Mouse (Mus musculus): ENCODE results near the gene Ascc1. TPM values are rescaled to one million over a fixed set of nuclear protein-coding genes. Genes with fewer than 3 reads are reported as not detected.
"Not testable (repeated sequence)": the region's sequence is repeated elsewhere in the genome, so short reads cannot be mapped to it uniquely, and the experiment has no call there.

Ascc1 gene
- total and polyA plus RNA-seq, 2 experiments from 2014 or later = 20.0 to 50.5 TPM

DNA sequence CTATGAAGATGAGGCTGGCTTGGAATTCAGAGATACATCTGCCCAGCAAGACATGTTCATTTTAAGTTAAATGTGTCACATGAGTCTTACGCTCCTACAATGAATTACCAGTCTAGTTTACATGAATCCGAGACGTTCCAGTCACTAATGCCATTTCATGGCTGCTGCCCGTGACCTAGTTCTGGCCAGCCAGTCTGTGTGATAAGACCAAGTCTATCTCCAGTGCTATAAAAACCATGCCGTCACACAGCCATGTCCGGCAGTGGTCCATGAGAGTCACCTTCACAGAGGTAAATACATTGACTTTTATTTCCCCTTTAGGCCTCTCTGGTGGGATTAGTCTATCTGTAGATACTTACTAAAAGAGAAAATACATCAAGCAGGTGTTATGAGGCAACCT is 6.7 kb upstream of the Ascc1 start:
- Histone ChIP-seq H3K4me2 (ENCODE audit: low read depth) (no peak overlapping the region), H3K36me3 (ENCODE audit: insufficient read depth) (peaks cover 18% of the 10 kb centered on the region), H3K4me1 (ENCODE audit: insufficient read depth) (no peaks in the 10 kb centered on the region), H3K9ac (no peak overlapping the region), H3K9me3 (ENCODE audit: low read length) (no peaks in the 10 kb centered on the region), H3K4me3 (ENCODE audit: low read depth, low read length) (no peak overlapping the region), H3K27ac (ENCODE audit: low read depth, low read length) (no peak overlapping the region), H3K27me3 (ENCODE audit: insufficient read depth, low read length) (no peaks in the 10 kb centered on the region)
- TF ChIP-seq CTCF (IDR thresholded peaks at IDR 0.05; ENCODE audit: low read depth) = no peak
- DNase-seq = no peak
- WGBS = 95% methylated on average over 6 of the region's 6 CpGs
- no peak for ATAC-seq

DNA sequence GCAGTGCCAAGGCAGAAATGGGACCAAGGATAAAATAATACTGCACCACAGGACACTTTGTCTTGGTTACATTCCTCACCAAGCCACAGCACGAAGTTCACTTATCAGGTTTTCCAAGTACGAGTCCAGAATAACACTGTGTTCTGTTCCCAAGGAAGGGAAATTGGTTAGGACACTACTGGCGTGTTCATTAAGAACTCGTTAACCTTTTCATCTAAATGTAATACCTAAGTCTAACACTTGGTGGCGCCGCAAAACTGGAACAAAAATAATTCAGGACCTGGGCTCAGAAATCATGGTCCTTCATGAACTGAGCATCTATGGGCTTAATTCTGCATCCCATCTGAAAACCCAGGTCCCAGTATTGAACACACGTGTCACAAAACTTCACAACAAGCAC is 5.0 kb upstream of the Ascc1 start:
- 13% methylated on average over 7 of the region's 7 CpGs for WGBS
- Histone ChIP-seq H3K27ac (ENCODE audit: low read depth, low read length) (no peak overlapping the region), H3K4me1 (ENCODE audit: insufficient read depth) (peaks cover 4% of the 10 kb centered on the region; the same call in 1 of the 2 replicates), H3K4me2 (ENCODE audit: low read depth) (no peak overlapping the region), H3K4me3 (ENCODE audit: low read depth, low read length) (no peak overlapping the region), H3K9ac (no peak overlapping the region), H3K9me3 (ENCODE audit: low read length) (no peaks in the 10 kb centered on the region), H3K36me3 (ENCODE audit: insufficient read depth) (peaks cover 11% of the 10 kb centered on the region), H3K27me3 (ENCODE audit: insufficient read depth, low read length) (no peaks in the 10 kb centered on the region)
- TF ChIP-seq CTCF (IDR thresholded peaks at IDR 0.05; ENCODE audit: low read depth) = peak; percentile 76
- DNase-seq = peak; percentile 86
- ATAC-seq = no peak

DNA sequence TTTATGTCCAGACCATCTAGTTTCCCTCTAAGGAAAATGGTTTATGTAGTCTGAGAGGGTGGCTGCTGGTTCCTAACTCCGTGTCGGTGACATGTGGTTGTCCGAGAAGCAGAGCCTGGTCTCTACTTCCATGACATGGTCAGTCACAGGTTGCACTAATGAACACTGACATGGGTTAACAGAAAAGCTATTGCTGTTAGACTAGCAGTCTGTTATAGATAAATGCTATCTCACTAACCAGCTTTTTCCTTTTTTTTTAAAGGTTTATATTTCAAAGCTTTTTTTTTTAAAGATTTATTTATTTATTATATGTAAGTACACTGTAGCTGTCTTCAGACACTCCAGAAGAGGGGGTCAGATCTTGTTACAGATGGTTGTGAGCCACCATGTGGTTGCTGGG is 3.5 kb upstream of the Ascc1 start:
- H3K9ac ChIP-seq = no peak overlapping the region

GRCm38 (mm10) chr10:60001663-60002062 is 942 bp upstream of the Ascc1 start:
- H3K4me1 ChIP-seq (ENCODE audit: insufficient read depth); H3K9me3 ChIP-seq (ENCODE audit: low read length); ATAC-seq; DNase-seq; H3K27ac ChIP-seq (ENCODE audit: low read depth, low read length); H3K27me3 ChIP-seq (ENCODE audit: insufficient read depth, low read length); H3K9ac ChIP-seq; H3K36me3 ChIP-seq (ENCODE audit: insufficient read depth): not testable (repeated sequence)
- WGBS = 85% methylated on average over 8 of the region's 8 CpGs
- H3K4me3 ChIP-seq (ENCODE audit: low read depth, low read length) = peak overlapping the region; percentile 88; the same call in 1 of the 2 replicates
- H3K4me2 ChIP-seq (ENCODE audit: low read depth) = peak overlapping the region; percentile 59

More for the DNA sequence above, 3.5 kb upstream of the Ascc1 start:
- DNase-seq = no peak
- ATAC-seq = no peak
- no peak overlapping the region for H3K4me3 ChIP-seq (ENCODE audit: low read depth, low read length)
- no peak overlapping the region for H3K27ac ChIP-seq (ENCODE audit: low read depth, low read length)
- H3K9me3 ChIP-seq (ENCODE audit: low read length) = no peaks in the 10 kb centered on the region
- H3K27me3 ChIP-seq (ENCODE audit: insufficient read depth, low read length) = no peaks in the 10 kb centered on the region
- no peak for TF ChIP-seq CTCF (IDR thresholded peaks at IDR 0.05; ENCODE audit: low read depth)
- peaks cover 9% of the 10 kb centered on the region; the same call in 1 of the 2 replicates for H3K4me1 ChIP-seq (ENCODE audit: insufficient read depth)
- peaks cover 6% of the 10 kb centered on the region for H3K36me3 ChIP-seq (ENCODE audit: insufficient read depth)
- WGBS = 91% methylated on average over 3 of the region's 3 CpGs
- H3K4me2 ChIP-seq (ENCODE audit: low read depth) = no peak overlapping the region

GRCm38 (mm10) chr10:60002203-60002602 is 402 bp upstream of the Ascc1 start:
- peak overlapping the region; percentile 88 for H3K4me3 ChIP-seq (ENCODE audit: low read depth, low read length)
- H3K4me1 ChIP-seq (ENCODE audit: insufficient read depth) = peaks cover 10% of the 10 kb centered on the region; the same call in 1 of the 2 replicates
- peak overlapping the region; percentile 59 for H3K4me2 ChIP-seq (ENCODE audit: low read depth)
- WGBS = 2% methylated on average over 12 of the region's 12 CpGs
- no peak for DNase-seq
- no peaks in the 10 kb centered on the region for H3K36me3 ChIP-seq (ENCODE audit: insufficient read depth)
- no peaks in the 10 kb centered on the region for H3K27me3 ChIP-seq (ENCODE audit: insufficient read depth, low read length)
- no peaks in the 10 kb centered on the region for H3K9me3 ChIP-seq (ENCODE audit: low read length)
- peak overlapping the region; percentile 99 for H3K27ac ChIP-seq (ENCODE audit: low read depth, low read length)
- H3K9ac ChIP-seq = peak overlapping the region; percentile 77
- TF ChIP-seq CTCF (IDR thresholded peaks at IDR 0.05; ENCODE audit: low read depth) = no peak
- ATAC-seq = no peak

GRCm38 (mm10) chr10:60003213-60003752 is 678 bp downstream of the Ascc1 start:
- no peak; the same call in 1 of the 2 replicates for ATAC-seq
- under 1% methylated on average over 21 of the region's 21 CpGs for WGBS
- no peaks in the 10 kb centered on the region for H3K27me3 ChIP-seq (ENCODE audit: insufficient read depth, low read length)
- H3K9ac ChIP-seq = peak overlapping the region; percentile 58
- peak overlapping the region; percentile 99 for H3K27ac ChIP-seq (ENCODE audit: low read depth, low read length)
- TF ChIP-seq CTCF (IDR thresholded peaks at IDR 0.05; ENCODE audit: low read depth) = peak; percentile 47; the same call in 1 of the 2 replicates
- DNase-seq = no peak
- H3K4me3 ChIP-seq (ENCODE audit: low read depth, low read length) = peak overlapping the region; percentile 88
- no peaks in the 10 kb centered on the region for H3K9me3 ChIP-seq (ENCODE audit: low read length)
- H3K4me1 ChIP-seq (ENCODE audit: insufficient read depth) = peaks cover 10% of the 10 kb centered on the region; the same call in 1 of the 2 replicates
- no peaks in the 10 kb centered on the region for H3K36me3 ChIP-seq (ENCODE audit: insufficient read depth)
- H3K4me2 ChIP-seq (ENCODE audit: low read depth) = peak overlapping the region; percentile 59

DNA sequence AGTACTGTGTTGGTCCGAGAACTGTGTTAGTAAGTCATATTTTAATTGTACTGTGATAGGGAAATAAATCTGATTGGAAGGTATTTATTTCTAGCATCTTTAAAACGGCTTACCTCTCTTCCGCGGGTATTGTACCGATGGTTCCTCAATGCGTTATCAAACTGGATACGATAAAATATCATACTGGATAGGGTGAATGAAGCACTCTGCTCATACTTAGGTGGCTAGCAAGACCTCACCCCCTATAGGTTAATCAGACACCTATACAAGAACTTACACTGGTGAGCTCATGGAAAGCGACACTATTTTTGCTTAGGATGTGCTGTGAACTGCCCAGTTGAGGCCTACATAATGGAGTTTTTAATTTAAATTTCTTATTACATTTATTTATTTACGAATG is 1.2 kb downstream of the Ascc1 start:
- H3K9ac ChIP-seq = peak overlapping the region; percentile 58
- peak overlapping the region; percentile 59 for H3K4me2 ChIP-seq (ENCODE audit: low read depth)
- ATAC-seq (no peak), DNase-seq (no peak)
- peak overlapping the region; percentile 99 for H3K27ac ChIP-seq (ENCODE audit: low read depth, low read length)
- WGBS = 69% methylated on average over 9 of the region's 9 CpGs
- TF ChIP-seq CTCF (IDR thresholded peaks at IDR 0.05; ENCODE audit: low read depth) = no peak
- H3K9me3 ChIP-seq (ENCODE audit: low read length) = no peaks in the 10 kb centered on the region
- peaks cover 10% of the 10 kb centered on the region; the same call in 1 of the 2 replicates for H3K4me1 ChIP-seq (ENCODE audit: insufficient read depth)
- no peaks in the 10 kb centered on the region for H3K27me3 ChIP-seq (ENCODE audit: insufficient read depth, low read length)
- H3K4me3 ChIP-seq (ENCODE audit: low read depth, low read length) = peak overlapping the region; percentile 88
- H3K36me3 ChIP-seq (ENCODE audit: insufficient read depth) = no peaks in the 10 kb centered on the region
